Mouse (Mus musculus) forebrain, embryonic 14.5 days (tissue): Measurements from ENCODE around the gene H3f3b. TPM values are rescaled to one million over a fixed set of nuclear protein-coding genes. Genes with fewer than 3 reads are reported as not detected.

Experiments
- ATAC-seq: fragments of 200-750 bp; cut with Nextera tagmentation; 2 replicates; pipeline ENCODE4 v1.8.0; 2017; ENCODE audit warnings: mild to moderate bottlenecking, moderate library complexity
- DNase-seq: peaks from one replicate; pipeline ENCODE4 v3.0.0-alpha.2; 2015; ENCODE audit warnings: low spot score
- H3K27ac ChIP-seq: fragments of 300-500 bp; sonication (generic); 2 replicates; pipeline ENCODE4 v1.5.1; 2014; ENCODE audit warnings: low read depth, mild to moderate bottlenecking, control low read depth, low read length, moderate library complexity
- H3K27me3 ChIP-seq: fragments of 300-500 bp; sonication (generic); replicated peaks from 2 replicates; pipeline ENCODE4 v1.6.1; 2014; ENCODE audit warnings: low read length, control low read depth, mixed read lengths; ENCODE audit not compliant: control insufficient read depth, insufficient read depth
- H3K36me3 ChIP-seq: fragments of 300-500 bp; sonication (generic); 2 replicates; pipeline ENCODE4 v1.6.1; 2014; ENCODE audit warnings: low read length, control low read depth; ENCODE audit not compliant: control insufficient read depth, insufficient read depth
- H3K4me1 ChIP-seq: fragments of 300-500 bp; sonication (generic); 2 replicates; pipeline ENCODE4 v1.6.1; 2014; ENCODE audit warnings: antibody characterized with exemption, low read length, control low read depth; ENCODE audit not compliant: control insufficient read depth, insufficient read depth
- H3K4me2 ChIP-seq: fragments of 300-500 bp; sonication (generic); 2 replicates; pipeline ENCODE4 v1.6.1; 2014; ENCODE audit warnings: mild to moderate bottlenecking, control low read depth, low read length
- H3K4me3 ChIP-seq: fragments of 300-500 bp; sonication (generic); 2 replicates; pipeline ENCODE4 v1.5.1; 2014; ENCODE audit warnings: low read depth, low read length, control low read depth
- H3K9ac ChIP-seq: fragments of 300-500 bp; sonication (generic); 2 replicates; pipeline ENCODE4 v1.6.1; 2014; ENCODE audit warnings: mild to moderate bottlenecking, low read length, control low read depth, moderate library complexity
- H3K9me3 ChIP-seq: fragments of 300-500 bp; sonication (generic); replicated peaks from 2 replicates; pipeline ENCODE4 v1.6.1; 2016; ENCODE audit warnings: low read length, control low read depth, mixed read lengths; ENCODE audit not compliant: control insufficient read depth
- WGBS: fragments of 180-500 bp; shearing (Covaris S2); extraction: QIAGEN DNeasy Blood & Tissue Kit; methylation state at CpG from one replicate; pipeline ENCODE4 v1.1.7; 2014; 5-methylcytosine and 5-hydroxymethylcytosine counted together
- polyA plus RNA-seq: library from polyadenylated mRNA; unstranded; fragments of >200 nt; fragmentation: Nextera tagmentation; extraction: Ambion mirVana; gene quantifications from 2 replicates; pipeline ENCODE4 v1.2.1, GENCODE M21; 2014

H3f3b gene
- polyA plus RNA-seq, 1 experiment from 2014 or later: 3,081 TPM

DNA sequence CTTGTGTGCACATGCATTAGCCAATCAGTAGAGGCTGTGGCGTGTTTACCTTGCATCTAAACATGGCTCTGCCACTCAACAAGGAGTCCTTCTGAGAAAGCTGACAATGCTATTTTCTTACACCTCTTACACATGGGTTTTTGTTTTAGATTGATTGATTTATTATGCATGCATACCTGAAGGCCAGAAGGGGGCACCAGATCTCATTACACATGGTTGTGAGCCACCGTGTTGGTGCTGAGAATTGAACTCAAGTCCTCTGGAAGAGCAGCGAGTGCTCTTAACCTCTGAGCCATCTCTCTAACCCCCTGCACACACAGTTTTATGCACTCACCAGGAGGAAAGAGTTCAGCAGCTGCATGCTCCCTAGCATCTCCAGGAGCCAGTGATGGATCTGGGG, 24.9 kb downstream of the H3f3b start:
- H3K4me3 ChIP-seq: no peak overlapping the region
- ATAC-seq: no peak
- 0 out of 2 replicates have a peak, but pooled peaks cover 4% of the 10 kb centered on the region for H3K4me1 ChIP-seq
- no peak overlapping the region for H3K27ac ChIP-seq
- no peak overlapping the region for H3K4me2 ChIP-seq
- WGBS: 82% methylated on average over 3 of the region's 3 CpGs
- no peak overlapping the region for H3K9ac ChIP-seq
- peaks cover 9% of the 10 kb centered on the region for H3K36me3 ChIP-seq
- DNase-seq: no peak
- H3K27me3 ChIP-seq: no peaks in the 10 kb centered on the region
- H3K9me3 ChIP-seq: no peaks in the 10 kb centered on the region

DNA sequence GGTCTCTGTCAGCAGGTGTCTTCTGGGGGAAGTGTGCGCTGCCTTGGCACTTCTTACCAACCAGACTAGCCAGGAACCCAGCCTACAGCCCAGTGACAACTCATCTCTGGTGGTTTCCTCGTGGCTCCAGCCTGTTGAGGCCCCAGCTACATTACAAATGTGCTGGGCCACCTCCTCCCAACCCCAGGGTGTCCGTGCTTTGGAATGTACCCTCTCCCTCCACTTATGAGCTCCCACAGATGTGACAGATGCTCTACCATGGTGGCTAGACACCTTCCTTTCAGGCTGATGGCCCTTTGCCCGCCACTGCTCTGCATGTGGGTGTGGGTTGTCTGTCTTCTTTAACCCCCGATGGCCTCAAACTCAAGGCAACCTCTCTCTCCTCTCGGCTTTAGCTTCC, 26.0 kb downstream of the H3f3b start:
- WGBS: 81% methylated on average over 6 of the region's 6 CpGs
- no peaks in the 10 kb centered on the region for H3K36me3 ChIP-seq
- no peak for DNase-seq
- H3K27me3 ChIP-seq: no peaks in the 10 kb centered on the region
- H3K4me2 ChIP-seq: no peak overlapping the region
- H3K4me1 ChIP-seq: 0 out of 2 replicates have a peak, but pooled peaks cover 4% of the 10 kb centered on the region
- H3K27ac ChIP-seq: no peak overlapping the region
- H3K9ac ChIP-seq: no peak overlapping the region
- no peak overlapping the region for H3K4me3 ChIP-seq
- no peaks in the 10 kb centered on the region for H3K9me3 ChIP-seq
- no peak for ATAC-seq

DNA sequence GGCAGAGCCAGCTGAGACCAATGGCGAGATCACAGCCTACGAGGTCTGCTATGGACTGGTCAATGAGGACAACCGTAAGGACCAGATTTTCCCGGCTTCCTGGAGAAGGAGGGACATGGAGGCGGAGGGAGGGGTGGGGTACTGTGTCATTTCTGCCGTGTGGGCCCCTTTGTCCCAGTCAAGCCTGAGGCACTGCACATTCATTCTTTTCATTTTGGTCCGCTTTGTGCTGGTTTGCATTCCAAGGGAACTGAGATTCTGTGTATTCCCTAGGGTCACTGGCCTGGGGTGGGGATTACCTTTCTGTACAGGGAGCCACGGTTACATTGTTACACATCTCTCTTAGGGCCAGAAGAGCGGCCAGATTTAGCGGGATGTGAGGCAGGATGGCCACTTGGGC, 27.2 kb downstream of the H3f3b start:
- H3K9ac ChIP-seq: no peak overlapping the region
- H3K27me3 ChIP-seq: no peaks in the 10 kb centered on the region
- H3K4me1 ChIP-seq: 0 out of 2 replicates have a peak, but pooled peaks cover 4% of the 10 kb centered on the region
- no peak overlapping the region for H3K4me3 ChIP-seq
- H3K9me3 ChIP-seq: no peaks in the 10 kb centered on the region
- WGBS: 12% methylated on average over 10 of the region's 10 CpGs
- no peak overlapping the region for H3K4me2 ChIP-seq
- no peak for ATAC-seq
- no peaks in the 10 kb centered on the region for H3K36me3 ChIP-seq
- no peak for DNase-seq
- H3K27ac ChIP-seq: no peak overlapping the region

DNA sequence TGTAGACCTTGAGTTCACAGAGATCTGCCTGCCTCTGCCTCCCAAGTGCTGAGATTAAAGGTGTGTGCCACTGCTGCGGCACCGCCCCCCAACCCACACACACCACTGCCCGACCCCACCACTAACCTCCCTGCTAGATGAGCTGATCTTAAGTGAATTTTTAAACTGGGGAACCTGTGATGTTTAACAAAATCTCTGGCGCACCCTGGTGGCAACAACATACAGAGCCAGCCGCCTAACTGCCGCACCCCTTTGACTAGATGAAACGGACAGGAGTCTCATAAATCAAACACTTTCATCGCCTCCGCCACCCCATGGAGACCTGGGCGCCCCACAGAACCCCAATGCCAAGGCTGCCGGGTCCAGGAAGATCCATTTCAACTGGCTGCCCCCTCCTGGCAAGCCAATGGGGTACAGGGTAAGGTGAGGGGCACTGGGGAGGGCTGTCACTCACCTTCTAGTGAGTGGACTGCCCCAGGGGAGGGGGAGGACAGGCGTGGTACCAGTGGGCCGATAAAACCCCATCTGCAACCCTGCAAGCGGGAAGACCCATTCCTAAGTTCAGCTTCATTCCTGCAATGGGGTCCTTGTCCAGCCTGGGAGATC, 28.1 kb downstream of the H3f3b start:
- H3K4me2 ChIP-seq: no peak overlapping the region
- no peak overlapping the region for H3K4me3 ChIP-seq
- peak; percentile 54; the same call in 1 of the 2 replicates for ATAC-seq

GRCm38 (mm10) chr11:115999027-115999426, 28.7 kb downstream of the H3f3b start:
- Histone ChIP-seq H3K36me3 (no peaks in the 10 kb centered on the region), H3K4me3 (no peak overlapping the region), H3K4me2 (no peak overlapping the region), H3K9ac (no peak overlapping the region), H3K9me3 (no peaks in the 10 kb centered on the region), H3K4me1 (no peaks in the 10 kb centered on the region), H3K27ac (no peak overlapping the region), H3K27me3 (no peaks in the 10 kb centered on the region)
- 83% methylated on average over 7 of the region's 7 CpGs for WGBS
- ATAC-seq (no peak), DNase-seq (no peak)

More for the DNA sequence above, 28.1 kb downstream of the H3f3b start:
- H3K9me3 ChIP-seq: no peaks in the 10 kb centered on the region
- WGBS: 20% methylated on average over 14 of the region's 14 CpGs
- no peak overlapping the region for H3K9ac ChIP-seq
- H3K4me1 ChIP-seq: 0 out of 2 replicates have a peak, but pooled peaks cover 2% of the 10 kb centered on the region
- H3K27ac ChIP-seq: no peak overlapping the region
- no peaks in the 10 kb centered on the region for H3K27me3 ChIP-seq
- H3K36me3 ChIP-seq: no peaks in the 10 kb centered on the region
- peak; percentile 84 for DNase-seq

- Histone ChIP-seq H3K27me3 (no peaks in the 10 kb centered on the region), H3K9me3 (no peaks in the 10 kb centered on the region), H3K4me3 (no peak overlapping the region), H3K4me2 (no peak overlapping the region), H3K27ac (no peak overlapping the region), H3K9ac (no peak overlapping the region), H3K36me3 (no peaks in the 10 kb centered on the region), H3K4me1 (no peaks in the 10 kb centered on the region)
- DNase-seq (no peak), ATAC-seq (no peak)
- WGBS: 66% methylated on average over 5 of the region's 5 CpGs
Measured at GRCm38 (mm10) chr11:115997662-115998061, 30.1 kb downstream of the H3f3b start.

GRCm38 (mm10) chr11:115997047-115997446, 30.7 kb downstream of the H3f3b start:
- ATAC-seq (no peak), DNase-seq (no peak)
- WGBS: 80% methylated on average over 4 of the region's 4 CpGs
- Histone ChIP-seq H3K27ac (no peak overlapping the region), H3K9ac (no peak overlapping the region), H3K9me3 (no peaks in the 10 kb centered on the region), H3K36me3 (no peaks in the 10 kb centered on the region), H3K4me1 (no peaks in the 10 kb centered on the region), H3K27me3 (no peaks in the 10 kb centered on the region), H3K4me3 (no peak overlapping the region), H3K4me2 (no peak overlapping the region)

GRCm38 (mm10) chr11:115995256-115995655, 32.5 kb downstream of the H3f3b start:
- Histone ChIP-seq H3K4me2 (no peak overlapping the region), H3K27me3 (no peaks in the 10 kb centered on the region), H3K4me1 (no peaks in the 10 kb centered on the region), H3K4me3 (no peak overlapping the region), H3K27ac (no peak overlapping the region), H3K9me3 (no peaks in the 10 kb centered on the region), H3K9ac (no peak overlapping the region), H3K36me3 (no peaks in the 10 kb centered on the region)
- no peak for DNase-seq
- 95% methylated on average over 3 of the region's 3 CpGs for WGBS
- no peak for ATAC-seq

GRCm38 (mm10) chr11:115992098-115992497, 35.7 kb downstream of the H3f3b start:
- Histone ChIP-seq H3K4me3 (no peak overlapping the region), H3K4me1 (no peaks in the 10 kb centered on the region), H3K27ac (no peak overlapping the region), H3K9me3 (no peaks in the 10 kb centered on the region), H3K36me3 (no peaks in the 10 kb centered on the region), H3K4me2 (no peak overlapping the region), H3K9ac (no peak overlapping the region), H3K27me3 (no peaks in the 10 kb centered on the region)
- DNase-seq: no peak
- no peak for ATAC-seq
- WGBS: 73% methylated on average over 4 of the region's 4 CpGs
